7 mouse cellular contexts compared by ENCODE assay signal in the genomic region with DNA sequence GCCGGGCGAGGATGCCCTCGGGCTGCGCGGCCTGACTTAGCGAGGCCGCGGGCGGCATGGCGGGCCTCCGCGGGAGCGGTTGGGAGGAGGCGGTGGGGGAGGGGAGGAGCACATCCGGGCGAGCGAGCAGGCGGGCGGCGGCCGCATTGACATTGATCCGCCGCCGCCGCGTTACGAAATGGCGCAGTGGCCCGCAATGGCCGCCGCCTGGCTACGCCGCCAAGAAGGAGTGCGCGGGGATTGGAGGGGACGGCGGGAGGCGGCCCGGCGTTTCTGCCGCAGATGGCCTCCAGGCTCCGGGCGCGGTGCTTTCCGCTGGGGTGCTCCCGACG. TPM values are rescaled to one million over a fixed set of nuclear protein-coding genes. Genes with fewer than 3 reads are reported as not detected.
A peak's percentile ranks its signal among the peaks of the same experiment; 100 is the strongest.
DNase-seq lines count a peak whose midpoint lies in the region; ATAC-seq and TF ChIP-seq lines count a peak whose summit lies in the region.

No protein-coding gene starts in this region.

- WGBS in embryonic facial prominence, embryonic 11.5 days = 0% methylated on average over 23 of the region's 47 CpGs
- under 1% methylated on average over 46 of the region's 47 CpGs for WGBS in limb, embryonic 11.5 days
- WGBS in midbrain, embryonic 13.5 days = 0% methylated on average over 38 of the region's 47 CpGs
- under 1% methylated on average over 46 of the region's 47 CpGs for WGBS in small intestine, adult 2 months

- no peak; the same call in none of the 2 replicates for TF ChIP-seq POLR2A in small intestine, adult 2 months (IDR thresholded peaks at IDR 0.05; ENCODE audit: low read depth, low read length)

- peaks cover 9% of the 10 kb centered on the region for H3K36me3 ChIP-seq in embryonic facial prominence, embryonic 11.5 days (replicated peaks; ENCODE audit: control insufficient read depth, insufficient read depth, low read depth, low read length)
- peaks cover 5% of the 10 kb centered on the region for H3K36me3 ChIP-seq in limb, embryonic 11.5 days (ENCODE audit: control insufficient read depth, insufficient read depth, low read length)
- H3K36me3 ChIP-seq in midbrain, embryonic 13.5 days = peaks cover 22% of the 10 kb centered on the region
- H3K36me3 ChIP-seq in small intestine, adult 2 months (ENCODE audit: control insufficient read depth, insufficient read depth, low read length) = peaks cover 21% of the 10 kb centered on the region

- DNase-seq in adrenal gland, postnatal 14 days = peak; percentile 98
- DNase-seq in embryonic facial prominence, embryonic 11.5 days (ENCODE audit: low spot score) = peak; percentile 88
- peak; percentile 99 for DNase-seq in heart, adult 11 months
- peak; percentile 95 for DNase-seq in kidney, adult 18-20 months
- peak; percentile 91 for DNase-seq in limb, embryonic 11.5 days (ENCODE audit: low spot score)

- H3K9ac ChIP-seq in embryonic facial prominence, embryonic 11.5 days (replicated peaks; ENCODE audit: low read length) = peak overlapping the region; percentile 100
- H3K9ac ChIP-seq in limb, embryonic 11.5 days (ENCODE audit: low read length) = peak overlapping the region; percentile 100
- peak overlapping the region; percentile 93 for H3K9ac ChIP-seq in midbrain, embryonic 13.5 days (replicated peaks)

- no peak for TF ChIP-seq CTCF in small intestine, adult 2 months (IDR thresholded peaks at IDR 0.05; ENCODE audit: extremely low read depth, insufficient read length, insufficient replicate concordance, low read depth, low read length)

- H3K4me2 ChIP-seq in embryonic facial prominence, embryonic 11.5 days (ENCODE audit: low read depth, low read length) = no peak overlapping the region; the same call in 1 of the 2 replicates
- H3K4me2 ChIP-seq in limb, embryonic 11.5 days (ENCODE audit: low read depth, severe bottlenecking) = peak overlapping the region; percentile 78; the same call in 1 of the 2 replicates
- peak overlapping the region; percentile 82 for H3K4me2 ChIP-seq in midbrain, embryonic 13.5 days (replicated peaks)

- H3K27ac ChIP-seq in embryonic facial prominence, embryonic 11.5 days (replicated peaks; ENCODE audit: low read depth, low read length) = peak overlapping the region; percentile 99
- peak overlapping the region; percentile 98 for H3K27ac ChIP-seq in limb, embryonic 11.5 days (replicated peaks; ENCODE audit: low read depth, low read length)
- peak overlapping the region; percentile 98 for H3K27ac ChIP-seq in midbrain, embryonic 13.5 days
- H3K27ac ChIP-seq in small intestine, adult 2 months (ENCODE audit: insufficient read depth, low read depth, low read length) = peak overlapping the region; percentile 83

- no peaks in the 10 kb centered on the region for H3K27me3 ChIP-seq in embryonic facial prominence, embryonic 11.5 days (ENCODE audit: control insufficient read depth, insufficient read depth, low read length)
- no peaks in the 10 kb centered on the region for H3K27me3 ChIP-seq in limb, embryonic 11.5 days (ENCODE audit: control insufficient read depth, insufficient read depth, low read length)
- no peaks in the 10 kb centered on the region for H3K27me3 ChIP-seq in midbrain, embryonic 13.5 days
- no peaks in the 10 kb centered on the region for H3K27me3 ChIP-seq in small intestine, adult 2 months (ENCODE audit: control insufficient read depth, insufficient read depth, low read length)

- peak overlapping the region; percentile 97 for H3K4me3 ChIP-seq in embryonic facial prominence, embryonic 11.5 days (ENCODE audit: low read depth, low read length)
- H3K4me3 ChIP-seq in limb, embryonic 11.5 days (ENCODE audit: low read depth, low read length) = peak overlapping the region; percentile 96
- peak overlapping the region; percentile 93 for H3K4me3 ChIP-seq in midbrain, embryonic 13.5 days (replicated peaks)
- peak overlapping the region; percentile 82 for H3K4me3 ChIP-seq in small intestine, adult 2 months (ENCODE audit: low read depth, low read length)

- H3K9me3 ChIP-seq in embryonic facial prominence, embryonic 11.5 days (replicated peaks; ENCODE audit: control insufficient read depth, low read length) = no peaks in the 10 kb centered on the region
- no peaks in the 10 kb centered on the region for H3K9me3 ChIP-seq in limb, embryonic 11.5 days (ENCODE audit: control insufficient read depth, low read length)
- no peaks in the 10 kb centered on the region for H3K9me3 ChIP-seq in midbrain, embryonic 13.5 days

- peaks cover 2% of the 10 kb centered on the region for H3K4me1 ChIP-seq in embryonic facial prominence, embryonic 11.5 days (ENCODE audit: control insufficient read depth, insufficient read depth, low read length)
- H3K4me1 ChIP-seq in limb, embryonic 11.5 days (ENCODE audit: control insufficient read depth, insufficient read depth, low read length) = peaks cover 14% of the 10 kb centered on the region
- H3K4me1 ChIP-seq in midbrain, embryonic 13.5 days (replicated peaks) = peaks cover 27% of the 10 kb centered on the region
- peaks cover 6% of the 10 kb centered on the region; the same call in 1 of the 2 replicates for H3K4me1 ChIP-seq in small intestine, adult 2 months (ENCODE audit: control insufficient read depth, insufficient read depth, insufficient read length, low read length)

- peak; percentile 74 for ATAC-seq in embryonic facial prominence, embryonic 11.5 days (replicated peaks; ENCODE audit: insufficient number of reproducible peaks, low FRiP score, low TSS enrichment, low read depth)
- ATAC-seq in limb, embryonic 11.5 days (ENCODE audit: insufficient number of reproducible peaks, low FRiP score, low TSS enrichment, low read depth) = peak; percentile 61
- ATAC-seq in midbrain, embryonic 13.5 days = no peak; the same call in none of the 2 replicates

RNA-seq across cellular contexts. Expression of a gene that starts 0.5 kb away (rescaled TPM):
- total RNA-seq in adrenal gland, postnatal 14 days (2021) = 509 and 538 TPM in 2 replicates
- 335 and 356 TPM in 2 replicates for polyA plus RNA-seq in embryonic facial prominence, embryonic 11.5 days (2014; fragmentation: Nextera tagmentation; extraction: Ambion mirVana)
- polyA plus RNA-seq in limb, embryonic 11.5 days (2014; fragmentation: Nextera tagmentation; extraction: Ambion mirVana) = 326 and 364 TPM in 2 replicates
- polyA plus RNA-seq in midbrain, embryonic 13.5 days (2015; fragmentation: Nextera tagmentation; extraction: Ambion mirVana) = 279 and 291 TPM in 2 replicates
- polyA plus RNA-seq in small intestine, adult 2 months (2012; rRNA removed) = 4.4 and 9.0 TPM in 2 replicates

RNA-seq across cellular contexts. Expression of a gene that starts 44.8 kb away (rescaled TPM):
- 93.6 and 103 TPM in 2 replicates for total RNA-seq in adrenal gland, postnatal 14 days (2021)
- 49.1 and 49.8 TPM in 2 replicates for polyA plus RNA-seq in embryonic facial prominence, embryonic 11.5 days (2014; fragmentation: Nextera tagmentation; extraction: Ambion mirVana)
- polyA plus RNA-seq in limb, embryonic 11.5 days (2014; fragmentation: Nextera tagmentation; extraction: Ambion mirVana) = 42.1 and 45.3 TPM in 2 replicates
- 10.5 and 11.1 TPM in 2 replicates for polyA plus RNA-seq in midbrain, embryonic 13.5 days (2015; fragmentation: Nextera tagmentation; extraction: Ambion mirVana)
- polyA plus RNA-seq in small intestine, adult 2 months (2012; rRNA removed) = 42.5 and 62.5 TPM in 2 replicates

Comparison
In these comparisons a context has a peak if more than half of its experiments do, and no peak if none do; other contexts are left out.
1. RNA of a gene that starts 0.5 kb away (polyA plus RNA-seq): 335 to 356 TPM in embryonic facial prominence, embryonic 11.5 days, 326 to 364 TPM in limb, embryonic 11.5 days and 279 to 291 TPM in midbrain, embryonic 13.5 days; 4.4 to 9.0 TPM in small intestine, adult 2 months; every median in the first group is over 10 times any median in the second.
2. Peak in every context shown above with its lines, with median percentiles within 50 percentile points of each other: DNase-seq, H3K27ac ChIP-seq, H3K4me3 ChIP-seq and H3K9ac ChIP-seq.